Mouse (Mus musculus) midbrain, embryonic 11.5 days (tissue): ENCODE data around the gene Trem2. TPM values are rescaled to one million over a fixed set of nuclear protein-coding genes. Genes with fewer than 3 reads are reported as not detected.
"Not testable (repeated sequence)": the region's sequence is repeated elsewhere in the genome, so short reads cannot be mapped to it uniquely, and the experiment has no call there.

Source experiments
- ATAC-seq: fragments of 200-750 bp; cut with Nextera tagmentation; 2 replicates; pipeline ENCODE4 v1.8.0; 2017; ENCODE audit warnings: moderate TSS enrichment, moderate library complexity; ENCODE audit not compliant: low FRiP score
- DNase-seq: peaks from one replicate; pipeline ENCODE4 v3.0.0; 2015; ENCODE audit warnings: low spot score; ENCODE audit errors: missing footprints
- H3K27ac ChIP-seq: fragments of 300-500 bp; sonication (generic); 2 replicates; pipeline ENCODE4 v1.5.1; 2014; ENCODE audit warnings: low read depth, low read length
- H3K27me3 ChIP-seq: fragments of 300-500 bp; sonication (generic); 2 replicates; pipeline ENCODE4 v1.6.1; 2014; ENCODE audit warnings: mild to moderate bottlenecking, low read length, moderate library complexity, mixed read lengths; ENCODE audit not compliant: control insufficient read depth, insufficient read depth
- H3K36me3 ChIP-seq: fragments of 300-500 bp; sonication (generic); 2 replicates; pipeline ENCODE4 v1.6.1; 2014; ENCODE audit warnings: mild to moderate bottlenecking, low read length, moderate library complexity, mixed read lengths; ENCODE audit not compliant: control insufficient read depth, insufficient read depth
- H3K4me1 ChIP-seq: fragments of 300-500 bp; sonication (generic); 2 replicates; pipeline ENCODE4 v1.6.1; 2014; ENCODE audit warnings: low read length; ENCODE audit not compliant: control insufficient read depth, insufficient read depth
- H3K4me2 ChIP-seq: fragments of 300-500 bp; sonication (generic); 2 replicates; pipeline ENCODE4 v1.6.1; 2014; ENCODE audit warnings: mild to moderate bottlenecking, moderate library complexity
- H3K4me3 ChIP-seq: fragments of 300-500 bp; sonication (generic); 2 replicates; pipeline ENCODE4 v1.5.1; 2014; ENCODE audit warnings: low read depth, low read length
- H3K9ac ChIP-seq: fragments of 300-500 bp; sonication (generic); 2 replicates; pipeline ENCODE4 v1.6.1; 2014; ENCODE audit warnings: low read length
- H3K9me3 ChIP-seq: fragments of 300-500 bp; sonication (generic); 2 replicates; pipeline ENCODE4 v1.6.1; 2016; ENCODE audit warnings: low read length; ENCODE audit not compliant: control insufficient read depth
- WGBS: fragments of 180-500 bp; shearing (Covaris S2); extraction: QIAGEN DNeasy Blood & Tissue Kit; methylation state at CpG from one replicate; pipeline ENCODE4 v1.1.7; 2014; 5-methylcytosine and 5-hydroxymethylcytosine counted together
- polyA plus RNA-seq: library from polyadenylated mRNA; unstranded; fragments of >200 nt; fragmentation: Nextera tagmentation; extraction: Ambion mirVana; gene quantifications from 2 replicates; pipeline ENCODE4 v1.2.1, GENCODE M21; 2014

The Trem2 gene
- polyA plus RNA-seq, 1 experiment from 2014 or later, result 2.7 TPM

DNA sequence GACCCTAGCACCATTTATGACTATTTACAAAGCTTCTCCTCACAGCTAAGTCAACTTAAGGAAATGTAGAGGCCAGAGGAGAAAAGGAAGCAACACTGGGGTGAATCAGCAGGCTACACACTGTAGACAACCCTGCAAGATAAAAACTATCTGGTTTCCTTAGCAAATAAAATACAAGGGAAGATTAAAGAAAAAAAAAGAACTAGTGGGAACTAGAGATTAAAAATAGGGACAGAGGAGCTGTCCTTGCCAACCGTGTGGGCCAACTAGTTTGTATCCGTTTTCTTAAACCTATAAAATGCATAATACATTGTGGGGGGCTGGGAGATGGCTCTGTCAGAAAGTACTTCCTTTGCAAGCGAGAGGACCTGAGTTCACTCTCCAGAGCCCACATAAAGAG is 4.3 kb upstream of the Trem2 start:
- Histone ChIP-seq H3K27ac (no peak overlapping the region), H3K27me3 (no peaks in the 10 kb centered on the region), H3K4me1 (no peaks in the 10 kb centered on the region; the same call in 1 of the 2 replicates), H3K4me2 (no peak overlapping the region), H3K36me3 (no peaks in the 10 kb centered on the region), H3K9me3 (no peaks in the 10 kb centered on the region), H3K4me3 (no peak overlapping the region), H3K9ac (no peak overlapping the region)
- ATAC-seq (no peak), DNase-seq (peak; percentile 19)
- 78% methylated on average over 3 of the region's 3 CpGs for WGBS

DNA sequence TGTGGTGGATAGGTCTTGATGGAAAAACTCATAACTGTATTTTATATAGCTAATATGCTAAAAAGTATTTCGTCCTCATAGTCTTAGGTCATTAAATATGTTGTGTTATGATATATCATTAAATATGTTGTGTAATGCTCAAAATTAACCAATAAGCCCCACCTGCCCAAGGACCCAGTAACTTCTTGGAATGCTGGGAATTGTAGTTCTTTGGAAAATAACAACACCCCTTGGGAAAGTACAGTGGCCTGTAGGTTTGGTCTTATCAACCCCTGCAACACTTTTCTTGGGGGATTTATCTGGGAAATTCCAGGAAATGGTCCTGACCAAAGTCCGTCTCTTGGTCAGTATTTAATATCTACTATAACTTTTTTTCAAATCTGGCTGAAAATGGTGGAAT is 3.1 kb upstream of the Trem2 start:
- no peak overlapping the region for H3K4me3 ChIP-seq
- H3K36me3 ChIP-seq, result no peaks in the 10 kb centered on the region
- no peaks in the 10 kb centered on the region for H3K9me3 ChIP-seq
- H3K4me1 ChIP-seq, result no peaks in the 10 kb centered on the region; the same call in 1 of the 2 replicates
- WGBS, result 88% methylated on average over 2 of the region's 2 CpGs
- H3K9ac ChIP-seq, result no peak overlapping the region
- H3K27me3 ChIP-seq, result no peaks in the 10 kb centered on the region
- H3K4me2 ChIP-seq, result no peak overlapping the region
- no peak for DNase-seq
- no peak overlapping the region for H3K27ac ChIP-seq
- ATAC-seq, result no peak

DNA sequence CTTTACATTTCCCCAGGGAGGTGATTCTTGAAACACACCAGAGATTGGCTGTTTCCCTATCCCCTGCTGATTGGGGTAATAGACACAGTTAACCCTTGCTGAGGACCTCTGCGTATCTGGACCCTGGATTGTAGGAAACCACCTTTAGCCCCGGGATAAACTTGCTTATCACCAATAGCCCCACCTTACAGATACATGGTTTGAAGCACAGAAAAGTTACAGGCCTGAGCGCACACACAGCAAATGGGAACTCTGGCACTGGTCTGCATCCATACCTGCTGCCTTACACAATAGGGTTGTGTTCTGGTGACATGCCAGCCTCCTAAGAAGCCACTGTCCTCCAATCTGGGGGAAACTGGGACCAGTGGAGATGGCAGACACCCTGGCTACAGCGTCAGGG is 377 bp upstream of the Trem2 start:
- Histone ChIP-seq H3K4me3 (no peak overlapping the region), H3K27ac (no peak overlapping the region), H3K9me3 (no peaks in the 10 kb centered on the region), H3K4me1 (no peaks in the 10 kb centered on the region), H3K27me3 (no peaks in the 10 kb centered on the region), H3K4me2 (no peak overlapping the region), H3K36me3 (no peaks in the 10 kb centered on the region), H3K9ac (no peak overlapping the region)
- ATAC-seq (no peak), DNase-seq (no peak)
- 84% methylated on average over 4 of the region's 4 CpGs for WGBS

DNA sequence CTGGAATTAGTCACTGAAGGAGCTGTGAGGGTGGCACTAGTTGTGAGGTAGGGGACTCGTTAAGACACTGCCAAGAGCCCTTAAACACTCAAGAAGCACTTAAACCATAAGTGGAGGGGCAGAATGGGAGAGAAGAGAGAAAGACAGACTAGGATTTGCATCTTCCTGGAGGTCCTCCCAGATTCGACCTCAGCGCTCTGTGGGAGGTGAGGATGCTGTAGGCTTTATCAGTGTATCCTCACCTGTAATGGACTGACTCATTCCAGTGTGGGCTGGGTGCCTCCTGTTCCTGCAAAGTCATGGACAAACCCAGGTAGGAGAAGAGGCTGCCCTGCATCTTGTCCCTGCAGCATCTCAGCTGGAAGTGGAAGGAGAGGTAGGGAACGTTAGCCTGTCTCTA is 633 bp downstream of the Trem2 start:
- H3K4me2 ChIP-seq, result no peak overlapping the region
- H3K36me3 ChIP-seq, result no peaks in the 10 kb centered on the region
- H3K27ac ChIP-seq, result no peak overlapping the region
- no peaks in the 10 kb centered on the region for H3K4me1 ChIP-seq
- WGBS, result 77% methylated on average over 4 of the region's 4 CpGs
- H3K27me3 ChIP-seq, result no peaks in the 10 kb centered on the region
- H3K9me3 ChIP-seq, result no peaks in the 10 kb centered on the region
- ATAC-seq, result no peak
- H3K9ac ChIP-seq, result no peak overlapping the region
- H3K4me3 ChIP-seq, result no peak overlapping the region
- DNase-seq, result no peak

DNA sequence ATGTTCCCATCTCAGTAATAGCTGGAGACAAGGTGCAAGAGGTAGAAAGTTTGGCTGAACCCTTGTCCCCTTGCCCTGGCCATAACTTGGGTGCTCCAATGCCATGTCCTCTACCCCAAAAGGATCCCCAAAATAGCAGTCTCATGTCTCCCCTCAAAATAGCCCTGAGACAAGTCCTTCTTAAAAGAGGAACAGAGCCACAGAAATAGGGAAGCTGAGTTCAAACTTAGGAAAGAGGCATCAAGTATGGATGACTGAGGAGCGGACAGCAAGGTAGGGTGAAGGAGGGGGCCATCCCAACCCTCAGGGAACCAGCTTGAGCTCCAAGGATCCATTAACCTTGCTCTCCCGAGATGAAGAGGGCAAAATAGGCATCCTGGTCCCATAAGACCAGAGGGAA is 1.1 kb downstream of the Trem2 start:
- Histone ChIP-seq H3K4me3 (no peak overlapping the region), H3K27me3 (no peaks in the 10 kb centered on the region), H3K4me1 (no peaks in the 10 kb centered on the region), H3K9me3 (no peaks in the 10 kb centered on the region), H3K27ac (no peak overlapping the region), H3K9ac (no peak overlapping the region), H3K4me2 (no peak overlapping the region), H3K36me3 (no peaks in the 10 kb centered on the region)
- no peak for ATAC-seq
- DNase-seq, result no peak
- 84% methylated on average over 2 of the region's 2 CpGs for whole genome bisulfite sequencing

DNA sequence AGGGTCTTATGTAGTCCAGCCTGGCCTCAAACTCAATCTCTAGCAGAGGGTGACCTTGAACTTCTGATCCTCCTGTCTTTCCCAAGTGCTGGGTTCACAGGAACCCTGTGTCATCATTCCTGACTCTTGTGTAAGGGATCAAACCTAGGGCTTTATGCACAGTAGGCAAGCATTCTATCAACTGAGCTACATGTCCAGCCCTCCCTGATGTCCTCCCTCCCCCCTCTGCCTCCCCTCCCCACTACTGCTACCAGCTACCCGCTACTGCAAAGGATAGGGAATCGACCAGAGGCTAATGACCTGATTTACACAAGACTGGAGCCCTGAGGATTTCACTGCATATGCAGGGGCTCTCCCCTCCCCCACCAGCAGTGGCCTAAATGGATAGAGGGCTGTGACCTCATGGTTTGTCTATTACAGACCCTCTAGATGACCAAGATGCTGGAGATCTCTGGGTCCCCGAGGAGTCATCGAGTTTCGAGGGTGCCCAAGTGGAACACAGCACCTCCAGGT is 4.5 kb downstream of the Trem2 start:
- Histone ChIP-seq H3K27ac (no peak overlapping the region), H3K4me3 (no peak overlapping the region), H3K4me1 (no peaks in the 10 kb centered on the region), H3K9ac (no peak overlapping the region), H3K27me3 (no peaks in the 10 kb centered on the region), H3K4me2 (no peak overlapping the region), H3K9me3 (no peaks in the 10 kb centered on the region), H3K36me3 (no peaks in the 10 kb centered on the region)
- 67% methylated on average over 5 of the region's 5 CpGs for WGBS
- DNase-seq, result no peak
- ATAC-seq, result no peak

DNA sequence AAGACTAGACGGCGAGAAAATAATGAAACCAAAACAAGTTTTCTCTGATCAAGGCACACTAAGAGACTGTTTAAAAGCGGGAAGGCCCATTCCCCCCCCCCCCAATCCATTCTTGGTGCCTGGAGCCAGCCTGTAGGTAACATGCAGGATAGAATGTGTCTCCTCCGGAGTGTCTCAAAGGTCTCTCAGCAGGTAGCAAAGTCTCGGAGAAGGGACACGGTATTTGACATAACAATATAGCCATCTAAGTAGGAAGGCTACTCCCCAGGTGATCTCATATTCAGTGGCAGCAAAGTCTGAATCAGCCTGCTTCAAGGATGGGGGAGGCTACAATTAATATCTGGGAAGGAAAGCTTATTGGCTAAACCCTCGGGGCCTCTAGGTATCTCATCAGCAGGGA is 6.8 kb downstream of the Trem2 start:
- H3K4me2 ChIP-seq, H3K9me3 ChIP-seq, H3K9ac ChIP-seq, ATAC-seq, H3K27me3 ChIP-seq, H3K4me3 ChIP-seq, H3K36me3 ChIP-seq, H3K27ac ChIP-seq, H3K4me1 ChIP-seq, DNase-seq: not testable (repeated sequence)
- WGBS, result 70% methylated on average over 7 of the region's 7 CpGs

DNA sequence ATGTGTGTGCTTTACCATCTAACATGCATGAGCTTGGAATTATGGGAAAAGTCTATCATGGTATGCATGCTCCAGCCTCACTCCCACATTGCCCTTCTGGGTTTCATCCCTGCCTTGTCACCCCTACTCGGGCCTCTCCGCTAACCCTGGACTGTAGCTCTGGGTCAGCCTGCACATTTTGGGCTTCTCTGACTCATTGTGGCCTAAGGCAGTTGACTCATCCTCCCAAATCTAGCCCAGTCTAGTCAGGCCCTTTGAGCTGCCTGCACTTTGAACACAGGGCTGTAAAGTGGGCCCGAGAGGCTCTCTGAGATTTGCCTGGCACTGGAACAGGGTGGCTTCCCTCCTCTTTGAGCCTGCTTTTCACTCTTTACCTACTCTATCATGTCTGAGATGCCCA is 9.6 kb downstream of the Trem2 start:
- Histone ChIP-seq H3K27me3 (no peaks in the 10 kb centered on the region), H3K9ac (no peak overlapping the region), H3K27ac (no peak overlapping the region), H3K36me3 (no peaks in the 10 kb centered on the region), H3K9me3 (no peaks in the 10 kb centered on the region), H3K4me2 (no peak overlapping the region), H3K4me1 (no peaks in the 10 kb centered on the region), H3K4me3 (no peak overlapping the region)
- no peak for ATAC-seq
- no peak for DNase-seq
- 92% methylated on average over 3 of the region's 3 CpGs for WGBS

DNA sequence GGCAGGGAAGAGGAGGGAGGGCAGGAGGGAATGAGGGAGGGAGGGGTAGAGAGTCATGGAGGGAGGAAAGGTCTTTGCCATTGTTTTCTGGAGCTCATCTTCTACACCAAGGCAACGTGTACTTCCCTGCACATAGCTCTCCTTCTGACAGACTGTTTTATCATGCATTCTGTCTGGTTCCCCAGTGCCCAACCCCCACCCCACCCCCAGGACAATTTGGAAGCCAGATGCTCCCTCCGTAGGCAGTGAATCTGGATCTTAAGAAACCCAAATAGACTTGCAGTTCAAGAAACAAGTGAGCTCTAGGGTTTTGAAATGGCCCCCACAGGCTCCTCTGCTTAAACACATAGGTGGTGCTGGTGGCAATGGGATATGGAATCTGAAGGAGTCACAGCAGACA is 11.7 kb downstream of the Trem2 start:
- Histone ChIP-seq H3K4me1 (no peaks in the 10 kb centered on the region), H3K27me3 (no peaks in the 10 kb centered on the region), H3K4me3 (no peak overlapping the region), H3K9me3 (no peaks in the 10 kb centered on the region), H3K4me2 (no peak overlapping the region), H3K27ac (no peak overlapping the region), H3K9ac (no peak overlapping the region), H3K36me3 (no peaks in the 10 kb centered on the region)
- DNase-seq (no peak), ATAC-seq (no peak)
- WGBS, result 61% methylated on average over 2 of the region's 2 CpGs

DNA sequence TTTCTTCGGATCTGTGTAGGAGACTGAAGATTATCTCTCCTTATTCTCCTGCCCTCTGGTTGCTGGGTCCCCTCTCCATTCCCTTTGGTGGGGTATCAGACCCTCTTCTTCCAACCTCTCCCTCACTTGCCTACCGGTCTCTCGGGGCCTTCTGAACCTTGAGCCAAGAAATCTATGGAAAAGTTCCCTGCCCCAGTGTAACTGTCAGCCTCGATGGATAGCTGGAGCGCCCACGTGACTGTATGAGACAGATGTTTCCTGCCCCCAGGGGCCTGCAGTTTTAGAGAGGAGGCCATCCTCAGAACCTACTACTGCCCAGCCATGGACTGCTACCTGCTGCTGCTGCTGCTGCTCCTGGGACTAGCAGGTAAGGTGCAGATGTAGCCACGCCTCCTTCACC is 13.4 kb downstream of the Trem2 start, which contains the start of gene Treml1:
Gene Treml1 (plus strand): TSS at position 301 of the 400 bp plus-strand sequence.
- Histone ChIP-seq H3K27me3 (no peaks in the 10 kb centered on the region), H3K4me1 (no peaks in the 10 kb centered on the region), H3K36me3 (no peaks in the 10 kb centered on the region), H3K27ac (no peak within 1 kb of the TSS), H3K9ac (no peak within 1 kb of the TSS), H3K4me2 (no peak within 1 kb of the TSS), H3K4me3 (no peak within 1 kb of the TSS), H3K9me3 (no peaks in the 10 kb centered on the region)
- WGBS, result 85% methylated on average over 7 of the region's 7 CpGs
- DNase-seq (no peak), ATAC-seq (no peak)
